Mouse (Mus musculus): Measurements from ENCODE around the gene Krt25.

The Krt25 gene

DNA sequence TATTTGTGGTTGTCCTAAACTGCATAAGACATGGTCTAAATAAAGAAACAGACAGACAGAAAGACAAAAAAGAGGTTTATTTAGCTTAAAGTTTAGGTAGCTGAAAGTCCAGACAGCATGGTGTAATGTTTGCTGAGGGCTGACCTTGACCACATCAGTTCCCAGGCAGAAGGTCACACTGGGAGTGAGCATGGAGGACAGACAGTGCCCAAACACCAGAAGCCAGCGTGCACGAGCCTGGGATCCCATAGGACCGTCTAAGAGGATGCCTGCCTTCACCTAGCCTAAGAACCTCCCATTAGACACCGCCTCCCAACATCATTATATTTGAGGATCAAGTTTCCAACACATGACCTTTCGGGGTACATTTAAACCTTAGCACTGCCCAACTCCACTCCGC is 47.1 kb downstream of the Krt25 start:
- no peak for DNase-seq

GRCm38 (mm10) chr11:99272721-99273120 is 50.0 kb downstream of the Krt25 start:
- DNase-seq = no peak

DNA sequence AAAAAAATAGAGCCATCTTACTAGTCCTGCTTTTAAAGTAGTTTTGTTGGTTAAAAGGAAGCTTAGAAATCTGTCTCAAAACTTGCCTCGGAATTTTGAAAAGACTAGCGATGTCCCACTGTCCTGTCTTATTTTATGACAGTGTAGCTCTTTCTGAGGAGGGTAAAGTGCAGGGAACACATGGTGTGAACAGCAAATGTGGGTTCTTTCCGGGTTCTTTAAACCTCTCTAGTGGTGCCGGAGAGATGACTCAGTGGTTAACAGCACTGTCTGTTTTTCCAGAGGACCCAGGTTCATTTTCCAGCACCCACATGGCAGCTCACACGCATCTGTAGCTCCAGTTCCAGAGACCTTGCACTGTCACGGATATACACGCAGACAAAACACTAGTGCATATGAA is 53.6 kb downstream of the Krt25 start:
- no peak for DNase-seq

- no peak for DNase-seq
Measured at GRCm38 (mm10) chr11:99265796-99266195, 57.0 kb downstream of the Krt25 start.

Measured in right cerebral cortex, postnatal 14 days (tissue).